In the genomic region with DNA sequence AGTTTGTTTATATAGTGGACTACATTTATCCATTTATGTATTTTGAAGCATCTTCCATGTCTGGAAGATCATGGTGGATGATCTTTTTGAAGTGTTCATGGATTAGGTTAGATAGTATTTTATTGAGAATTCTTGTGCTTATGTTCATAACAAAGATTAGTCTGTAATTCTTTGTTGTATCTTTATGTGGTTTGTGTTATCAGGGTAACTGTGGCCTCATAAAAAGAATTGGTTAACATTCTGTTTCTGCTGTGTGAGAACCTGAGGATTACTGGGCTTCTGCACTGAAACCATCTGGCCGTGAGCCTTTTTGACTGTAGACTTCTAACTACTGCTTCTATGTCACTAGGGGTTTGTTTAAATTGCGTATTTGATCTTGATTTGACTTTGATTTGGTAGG, we compare ENCODE assay signal across 28 mouse cellular contexts.
"Had no signal": no experiment of that assay in that cellular context is flagged by ENCODE, and none has a peak within 500 bp of the region (broad histone marks: within the 10 kb centered on the region; RNA-seq: fewer than 3 reads in every experiment).

No protein-coding gene starts in this region.

- ATAC-seq: forebrain, embryonic 13.5 days; forebrain, embryonic 14.5 days; forebrain, embryonic 15.5 days; forebrain, embryonic 16.5 days; forebrain, postnatal 0 days had no signal

- H3K4me3 ChIP-seq: embryonic facial prominence, embryonic 10.5 days; embryonic facial prominence, embryonic 12.5 days; embryonic facial prominence, embryonic 13.5 days; embryonic facial prominence, embryonic 15.5 days; erythroblast, embryonic 14.5 days; forebrain, embryonic 10.5 days; forebrain, embryonic 12.5 days; forebrain, embryonic 13.5 days; forebrain, embryonic 15.5 days; gastrocnemius, adult 2 months; heart, adult 2 months; heart, embryonic 10.5 days had no signal

- DNase-seq: cerebellum, adult 9-10 months; cerebellum, adult 9-11 months; cerebellum, postnatal 10 days; cerebellum, postnatal 14 days; cerebellum, postnatal 25 days; cerebellum, postnatal 36 days; embryo, embryonic 11 days; forebrain, postnatal 0 days; gastrocnemius, adult 2 months; gastrocnemius, postnatal 10 days; gastrocnemius, postnatal 14 days; gastrocnemius, postnatal 25 days; gastrocnemius, postnatal 36 days; heart, adult 11 months; heart, adult 18-20 months; heart, adult 2 months had no signal

- H3K36me3 ChIP-seq: embryonic facial prominence, embryonic 12.5 days; forebrain, embryonic 12.5 days had no signal

- H3K4me1 ChIP-seq: embryonic facial prominence, embryonic 10.5 days; embryonic facial prominence, embryonic 12.5 days; embryonic facial prominence, embryonic 13.5 days; embryonic facial prominence, embryonic 15.5 days; forebrain, embryonic 10.5 days; forebrain, embryonic 12.5 days; forebrain, embryonic 13.5 days; forebrain, embryonic 15.5 days; heart, embryonic 10.5 days had no signal

- H3K27ac ChIP-seq: embryonic facial prominence, embryonic 10.5 days; embryonic facial prominence, embryonic 12.5 days; embryonic facial prominence, embryonic 13.5 days; embryonic facial prominence, embryonic 15.5 days; forebrain, embryonic 10.5 days; forebrain, embryonic 12.5 days; forebrain, embryonic 13.5 days; forebrain, embryonic 15.5 days; gastrocnemius, adult 2 months; heart, adult 2 months; heart, embryonic 10.5 days had no signal

- H3K4me2 ChIP-seq: embryonic facial prominence, embryonic 12.5 days; embryonic facial prominence, embryonic 13.5 days; embryonic facial prominence, embryonic 15.5 days; forebrain, embryonic 12.5 days; forebrain, embryonic 13.5 days; forebrain, embryonic 15.5 days had no signal

- H3K27me3 ChIP-seq: embryonic facial prominence, embryonic 12.5 days; embryonic facial prominence, embryonic 13.5 days; embryonic facial prominence, embryonic 15.5 days; forebrain, embryonic 12.5 days; forebrain, embryonic 13.5 days; forebrain, embryonic 15.5 days had no signal

- H3K9ac ChIP-seq: embryonic facial prominence, embryonic 12.5 days; embryonic facial prominence, embryonic 13.5 days; embryonic facial prominence, embryonic 15.5 days; forebrain, embryonic 12.5 days; forebrain, embryonic 13.5 days; forebrain, embryonic 15.5 days; forebrain, postnatal 0 days had no signal

- H3K9me3 ChIP-seq: embryonic facial prominence, embryonic 10.5 days; embryonic facial prominence, embryonic 12.5 days; embryonic facial prominence, embryonic 13.5 days; embryonic facial prominence, embryonic 15.5 days; forebrain, embryonic 10.5 days; forebrain, embryonic 12.5 days; forebrain, embryonic 13.5 days; forebrain, embryonic 15.5 days; heart, embryonic 10.5 days had no signal
